Mouse (Mus musculus) brain, embryonic 14.5 days (tissue): ENCODE measurements around the gene Ptprt.

ENCODE experiments used
- CTCF ChIP-seq: fragments of 200-500 bp; IDR thresholded peaks from 2 replicates; pipeline ENCODE4 v1.5.1; 2012; ENCODE audit warnings: inconsistent platforms, mild to moderate bottlenecking, moderate library complexity, borderline replicate concordance; ENCODE audit not compliant: insufficient read depth, insufficient read length; ENCODE audit errors: extremely low read depth
- POLR2A ChIP-seq: fragments of 200-500 bp; IDR thresholded peaks from 2 replicates; pipeline ENCODE4 v1.6.1; 2012; ENCODE audit warnings: mild to moderate bottlenecking, inconsistent platforms, borderline replicate concordance; ENCODE audit not compliant: poor library complexity, insufficient read depth, insufficient read length, severe bottlenecking; ENCODE audit errors: extremely low read depth

DNA sequence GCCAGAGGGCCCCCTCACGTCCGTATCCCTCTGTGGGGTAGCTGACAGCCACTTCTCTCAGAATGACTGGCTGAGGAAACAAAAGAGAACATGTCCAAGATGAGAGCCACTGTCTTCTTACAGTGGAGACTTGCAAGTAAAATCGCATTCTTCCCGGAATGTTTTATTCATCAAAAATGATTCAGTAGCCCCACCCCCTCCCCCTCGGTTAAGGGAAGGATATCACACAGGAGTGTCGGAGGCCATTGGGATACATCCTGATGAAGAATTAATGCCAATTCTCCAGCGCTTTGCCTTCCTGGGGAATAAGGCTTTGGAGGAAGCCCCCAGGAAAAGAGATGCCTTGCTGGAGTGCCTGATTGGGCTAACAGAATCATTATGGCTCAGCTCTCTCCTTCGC, 37.1 kb upstream of the Ptprt start:
- no peak for TF ChIP-seq CTCF
- TF ChIP-seq POLR2A, result no peak
